Mouse (Mus musculus) ZHBTc4 (cell line): ENCODE measurements around the gene Aif1.

Experiments used
- DNase-seq: peaks from one replicate; pipeline ENCODE4 v3.0.0-alpha.2; 2011; ENCODE audit warnings: low read depth, low spot score

The Aif1 gene

GRCm38 (mm10) chr17:35166352-35167035 lies 9.4 kb downstream of the Aif1 start:
- DNase-seq, result peak; percentile 96

- DNase-seq, result no peak
Observed at GRCm38 (mm10) chr17:35165451-35166155, 10.3 kb downstream of the Aif1 start.

- peak; percentile 100 for DNase-seq
Observed at GRCm38 (mm10) chr17:35164568-35165450, 11.1 kb downstream of the Aif1 start, which contains the start of gene Prrc2a. Gene Prrc2a, minus strand, starts transcription at chr17:35164897.

GRCm38 (mm10) chr17:35164218-35164567 lies 11.7 kb downstream of the Aif1 start:
- DNase-seq, result no peak

- DNase-seq, result no peak
Observed at GRCm38 (mm10) chr17:35163326-35164081, 12.4 kb downstream of the Aif1 start.

- DNase-seq, result peak; percentile 46
Observed at GRCm38 (mm10) chr17:35162730-35163129, 13.1 kb downstream of the Aif1 start.

- no peak for DNase-seq
Observed at GRCm38 (mm10) chr17:35162121-35162520, 13.7 kb downstream of the Aif1 start.

GRCm38 (mm10) chr17:35161421-35161820 lies 14.4 kb downstream of the Aif1 start:
- DNase-seq, result no peak

- DNase-seq, result no peak
Observed at GRCm38 (mm10) chr17:35159638-35160037, 16.2 kb downstream of the Aif1 start.

GRCm38 (mm10) chr17:35158850-35159593 lies 16.8 kb downstream of the Aif1 start:
- DNase-seq, result no peak

- DNase-seq, result no peak
Observed at GRCm38 (mm10) chr17:35157661-35158175, 18.1 kb downstream of the Aif1 start.

- DNase-seq, result no peak
Observed at GRCm38 (mm10) chr17:35157254-35157653, 18.6 kb downstream of the Aif1 start.

GRCm38 (mm10) chr17:35156461-35157200 lies 19.2 kb downstream of the Aif1 start:
- no peak for DNase-seq

- DNase-seq, result no peak
Observed at GRCm38 (mm10) chr17:35155451-35155850, 20.4 kb downstream of the Aif1 start.

GRCm38 (mm10) chr17:35154616-35155015 lies 21.3 kb downstream of the Aif1 start:
- no peak for DNase-seq

GRCm38 (mm10) chr17:35153931-35154330 lies 21.9 kb downstream of the Aif1 start:
- DNase-seq, result no peak

GRCm38 (mm10) chr17:35153077-35153476 lies 22.8 kb downstream of the Aif1 start:
- no peak for DNase-seq

GRCm38 (mm10) chr17:35152121-35152520 lies 23.7 kb downstream of the Aif1 start:
- DNase-seq, result no peak

GRCm38 (mm10) chr17:35147922-35148639 lies 27.8 kb downstream of the Aif1 start:
- no peak for DNase-seq
